Mouse (Mus musculus) forebrain, embryonic 10.5 days (tissue): Measurements from ENCODE around the gene Pik3c2b. TPM values are rescaled to one million over a fixed set of nuclear protein-coding genes. Genes with fewer than 3 reads are reported as not detected.

Source experiments
- DNase-seq: peaks from one replicate; pipeline ENCODE4 v3.0.0-alpha.2; 2017; ENCODE audit warnings: low spot score; ENCODE audit errors: extremely low spot score
- H3K27ac ChIP-seq: fragments of 300-500 bp; sonication (generic); 2 replicates; pipeline ENCODE4 v1.5.1; 2016; ENCODE audit warnings: mild to moderate bottlenecking
- H3K27me3 ChIP-seq: fragments of 300-500 bp; sonication (generic); 2 replicates; pipeline ENCODE4 v1.6.1; 2016; ENCODE audit warnings: mild to moderate bottlenecking; ENCODE audit not compliant: poor library complexity, severe bottlenecking
- H3K36me3 ChIP-seq: fragments of 300-500 bp; sonication (generic); replicated peaks from 2 replicates; pipeline ENCODE4 v1.6.1; 2016; ENCODE audit warnings: mild to moderate bottlenecking, moderate library complexity
- H3K4me1 ChIP-seq: fragments of 300-500 bp; sonication (generic); 2 replicates; pipeline ENCODE4 v1.6.1; 2016
- H3K4me3 ChIP-seq: fragments of 300-500 bp; sonication (generic); 2 replicates; pipeline ENCODE4 v1.5.1; 2016; ENCODE audit warnings: mild to moderate bottlenecking, moderate library complexity
- H3K9me3 ChIP-seq: fragments of 300-500 bp; sonication (generic); 2 replicates; pipeline ENCODE4 v1.6.1; 2016; ENCODE audit warnings: mild to moderate bottlenecking, moderate library complexity
- WGBS: fragments of 180-500 bp; shearing (Covaris S2); methylation state at CpG from one replicate; pipeline ENCODE4 v1.1.7; 2016; 5-methylcytosine and 5-hydroxymethylcytosine counted together
- polyA plus RNA-seq: library from polyadenylated mRNA; unstranded; fragments of >200 nt; fragmentation: Nextera tagmentation; extraction: Ambion mirVana; gene quantifications from 2 replicates; pipeline ENCODE4 v1.2.1, GENCODE M21; 2016

The Pik3c2b gene
- polyA plus RNA-seq, 1 experiment from 2014 or later = 13.7 TPM

DNA sequence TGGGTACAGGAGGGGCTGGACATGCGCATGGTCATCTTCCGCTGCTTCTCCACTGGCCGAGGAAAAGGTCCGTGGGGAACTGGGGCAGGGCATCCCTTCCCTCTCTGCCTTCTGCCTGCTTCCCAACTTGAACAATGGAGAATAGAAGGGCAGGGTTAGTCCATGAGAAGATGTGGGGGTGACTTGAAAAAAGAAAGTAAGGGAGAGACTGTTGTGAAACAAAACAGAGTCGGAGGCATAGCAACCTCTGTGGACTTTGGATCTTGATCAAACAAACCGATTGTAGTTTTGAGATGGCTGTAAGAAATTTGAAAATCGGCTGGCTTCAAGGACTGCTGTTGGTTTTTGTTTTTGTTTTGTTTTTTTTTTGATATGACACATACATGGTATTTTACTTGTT is 48.3 kb downstream of the Pik3c2b start:
- Histone ChIP-seq H3K27ac (no peak overlapping the region), H3K27me3 (no peaks in the 10 kb centered on the region), H3K36me3 (peaks cover 99% of the 10 kb centered on the region), H3K9me3 (no peaks in the 10 kb centered on the region), H3K4me1 (no peaks in the 10 kb centered on the region), H3K4me3 (no peak overlapping the region)
- WGBS = 95% methylated on average over 7 of the region's 7 CpGs
- DNase-seq = no peak

DNA sequence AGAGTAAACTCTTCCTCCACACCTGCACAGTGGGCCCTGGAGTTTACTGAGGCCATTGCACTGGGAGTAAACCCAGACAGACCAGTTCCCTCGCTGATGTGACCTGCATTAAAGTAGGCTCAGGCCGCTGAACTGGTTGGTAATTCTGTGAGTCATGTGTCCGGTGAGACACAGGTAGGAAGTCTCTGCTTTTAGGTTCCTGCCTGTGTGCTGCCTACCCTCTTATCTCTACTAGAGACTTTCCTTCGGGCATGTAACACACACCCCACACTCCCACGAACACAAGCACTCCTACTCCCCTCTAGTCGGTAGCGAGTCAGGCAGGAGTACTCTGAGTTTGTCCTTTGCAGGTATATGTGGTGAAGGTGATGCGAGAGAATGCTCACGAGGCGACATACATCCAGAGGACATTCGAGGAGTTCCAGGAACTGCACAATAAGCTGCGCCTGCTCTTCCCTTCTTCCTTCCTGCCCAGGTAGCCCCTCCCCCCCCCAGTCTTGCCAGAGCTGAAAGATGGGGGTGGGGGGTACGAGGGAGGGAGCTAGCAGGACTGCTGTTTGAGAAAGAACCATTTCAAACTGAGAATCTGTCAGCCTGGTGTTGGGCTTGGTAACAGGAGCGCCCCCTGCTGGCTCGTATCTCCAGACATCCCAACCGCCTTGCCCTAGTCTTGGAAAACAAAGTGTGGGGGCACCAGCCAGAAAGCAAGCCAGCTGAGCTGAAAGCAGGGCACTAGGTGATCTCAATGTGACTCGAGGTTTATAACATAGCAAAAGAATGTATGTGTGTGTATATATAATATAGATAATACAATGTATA is 55.7 kb downstream of the Pik3c2b start:
- H3K4me1 ChIP-seq = peaks cover 6% of the 10 kb centered on the region
- no peak overlapping the region for H3K4me3 ChIP-seq
- WGBS = 41% methylated on average over 17 of the region's 17 CpGs
- H3K27me3 ChIP-seq = no peaks in the 10 kb centered on the region
- no peaks in the 10 kb centered on the region for H3K9me3 ChIP-seq
- peaks cover 97% of the 10 kb centered on the region for H3K36me3 ChIP-seq
- DNase-seq = peak; percentile 76
- peak overlapping the region; percentile 17; the same call in 1 of the 2 replicates for H3K27ac ChIP-seq

DNA sequence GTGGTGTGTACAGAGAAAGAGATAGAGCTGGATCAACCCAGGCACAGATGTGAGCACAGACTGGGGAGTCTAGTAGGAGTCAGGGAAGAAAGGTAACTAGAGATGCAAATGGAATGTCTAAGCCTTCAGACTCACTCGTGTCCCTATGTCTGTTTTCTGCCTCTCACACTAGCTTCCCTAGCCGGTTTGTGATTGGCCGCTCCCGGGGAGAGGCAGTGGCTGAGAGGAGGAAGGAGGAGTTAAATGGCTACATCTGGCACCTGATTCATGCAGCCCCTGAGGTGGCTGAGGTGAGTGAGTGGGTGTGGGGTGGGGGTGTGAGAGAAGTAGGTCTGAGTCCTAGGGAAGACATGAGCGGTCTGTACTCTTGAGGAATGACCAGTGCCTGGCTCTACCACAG is 56.6 kb downstream of the Pik3c2b start:
- WGBS = 79% methylated on average over 5 of the region's 5 CpGs
- DNase-seq = no peak
- H3K27me3 ChIP-seq = no peaks in the 10 kb centered on the region
- no peak overlapping the region for H3K4me3 ChIP-seq
- H3K4me1 ChIP-seq = peaks cover 6% of the 10 kb centered on the region
- no peak overlapping the region for H3K27ac ChIP-seq
- H3K36me3 ChIP-seq = peaks cover 97% of the 10 kb centered on the region
- H3K9me3 ChIP-seq = no peaks in the 10 kb centered on the region

DNA sequence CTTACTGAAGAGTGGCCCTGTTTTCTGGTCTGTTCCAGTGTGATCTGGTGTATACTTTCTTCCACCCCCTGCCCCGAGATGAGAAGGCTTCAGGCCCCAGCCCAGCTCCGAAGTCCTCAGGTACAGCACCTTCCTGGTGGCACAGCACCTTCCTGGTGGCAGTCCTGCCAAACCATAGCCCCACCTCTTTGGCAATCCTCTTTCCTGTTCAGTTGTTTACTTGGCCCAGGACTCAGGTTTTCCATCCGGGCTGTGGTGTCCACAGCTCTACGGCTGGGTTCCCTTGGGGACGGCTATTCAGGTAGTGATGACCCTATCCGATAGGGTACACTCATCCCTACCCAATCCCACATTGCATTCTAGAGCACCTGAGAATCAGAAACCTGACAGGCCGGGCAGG is 57.8 kb downstream of the Pik3c2b start:
- peaks cover 6% of the 10 kb centered on the region for H3K4me1 ChIP-seq
- H3K4me3 ChIP-seq = no peak overlapping the region
- no peaks in the 10 kb centered on the region for H3K27me3 ChIP-seq
- peaks cover 94% of the 10 kb centered on the region for H3K36me3 ChIP-seq
- no peak for DNase-seq
- no peaks in the 10 kb centered on the region for H3K9me3 ChIP-seq
- no peak overlapping the region for H3K27ac ChIP-seq
- WGBS = 97% methylated on average over 7 of the region's 7 CpGs

DNA sequence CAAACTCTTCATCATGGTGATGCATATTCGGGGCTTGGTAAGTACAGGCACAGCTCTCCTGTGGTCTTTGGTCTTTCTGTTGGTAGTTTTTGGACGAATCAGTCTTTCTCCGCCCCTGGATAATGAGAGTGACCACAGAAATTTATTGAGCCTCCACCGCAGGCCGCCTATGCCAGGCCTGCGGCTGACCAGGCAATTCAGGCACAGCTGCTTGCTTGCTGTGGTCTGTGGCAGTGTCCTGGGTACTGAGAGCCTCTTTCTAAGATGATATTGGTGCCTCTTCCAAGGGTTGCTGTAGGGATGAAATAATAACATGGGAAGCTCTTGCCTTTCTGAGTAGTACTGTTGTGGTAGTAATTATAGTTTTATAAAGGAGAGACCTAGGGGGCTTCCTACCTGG is 58.4 kb downstream of the Pik3c2b start:
- Histone ChIP-seq H3K36me3 (peaks cover 93% of the 10 kb centered on the region), H3K4me1 (peaks cover 6% of the 10 kb centered on the region), H3K9me3 (no peaks in the 10 kb centered on the region), H3K4me3 (no peak overlapping the region), H3K27ac (no peak overlapping the region), H3K27me3 (no peaks in the 10 kb centered on the region)
- DNase-seq = no peak
- WGBS = 94% methylated on average over 6 of the region's 6 CpGs

DNA sequence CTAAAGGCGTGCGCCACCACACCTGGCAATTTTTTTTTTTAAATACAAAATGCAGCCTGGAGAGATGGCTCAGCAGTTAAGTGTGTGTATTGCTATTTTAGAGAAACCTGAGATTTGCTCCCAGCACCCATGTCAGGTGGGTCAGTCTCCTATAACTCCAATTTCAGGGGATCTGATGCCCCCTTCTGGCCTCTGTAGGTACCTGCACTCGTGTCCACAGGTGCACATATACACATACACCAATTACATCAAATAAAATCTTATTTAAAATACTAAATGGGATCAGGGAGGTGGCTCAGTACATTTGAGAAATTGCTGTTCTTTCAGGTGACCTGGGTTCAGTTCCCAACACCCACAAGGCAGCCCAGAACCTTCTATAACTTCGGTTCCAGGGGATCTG is 70.6 kb downstream of the Pik3c2b start:
- Histone ChIP-seq H3K27ac (no peak overlapping the region), H3K4me3 (no peak overlapping the region), H3K36me3 (peaks cover 18% of the 10 kb centered on the region), H3K4me1 (peaks cover 7% of the 10 kb centered on the region; the same call in 1 of the 2 replicates), H3K27me3 (no peaks in the 10 kb centered on the region), H3K9me3 (peaks cover 5% of the 10 kb centered on the region; the same call in 1 of the 2 replicates)
- no peak for DNase-seq
- WGBS = 90% methylated on average over 4 of the region's 4 CpGs

DNA sequence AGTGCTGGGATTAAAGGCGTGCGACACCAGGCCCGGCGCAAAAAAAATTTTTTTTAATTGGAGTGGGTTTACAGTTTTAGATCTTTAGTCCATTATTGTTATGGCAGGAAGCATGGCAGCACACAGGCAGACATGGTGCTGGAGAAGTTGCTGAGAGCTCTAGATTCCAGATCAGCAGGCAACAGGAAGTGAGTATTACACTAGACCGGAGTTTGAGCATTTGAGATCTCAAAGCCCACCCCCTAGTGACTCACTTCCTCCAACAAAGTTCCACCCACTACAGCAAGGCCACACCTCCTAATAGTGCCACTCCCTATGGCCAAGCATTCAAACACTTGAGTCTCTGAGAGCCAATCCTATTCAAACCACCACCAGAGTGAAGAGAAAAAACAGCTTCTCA is 72.7 kb downstream of the Pik3c2b start:
- no peak for DNase-seq
- Histone ChIP-seq H3K4me3 (no peak overlapping the region), H3K27me3 (no peaks in the 10 kb centered on the region), H3K27ac (no peak overlapping the region), H3K4me1 (peaks cover 9% of the 10 kb centered on the region; the same call in 1 of the 2 replicates), H3K9me3 (peaks cover 5% of the 10 kb centered on the region; the same call in 1 of the 2 replicates), H3K36me3 (peaks cover 12% of the 10 kb centered on the region)
- 90% methylated on average over 5 of the region's 5 CpGs for WGBS

DNA sequence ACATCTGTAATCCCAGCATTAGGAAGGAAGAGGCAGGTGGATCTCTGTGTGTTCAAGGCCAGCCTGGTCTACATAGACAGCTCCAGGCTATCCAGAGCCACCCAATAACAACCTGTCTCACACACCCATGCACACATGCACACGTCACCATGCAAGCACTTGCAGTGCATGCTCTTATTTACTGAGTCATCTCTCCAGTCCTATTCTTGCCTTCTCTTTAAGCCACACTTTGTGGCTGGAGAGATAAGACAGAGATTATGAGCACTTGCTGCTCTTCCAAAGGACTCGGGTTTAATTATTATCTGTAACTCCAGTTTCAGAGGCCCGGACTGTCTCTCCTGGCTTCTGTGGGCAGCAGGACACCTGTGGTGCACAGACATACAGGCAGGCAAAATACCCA is 73.4 kb downstream of the Pik3c2b start:
- WGBS = 90% methylated on average over 3 of the region's 3 CpGs
- peaks cover 9% of the 10 kb centered on the region; the same call in 1 of the 2 replicates for H3K4me1 ChIP-seq
- H3K27me3 ChIP-seq = no peaks in the 10 kb centered on the region
- H3K9me3 ChIP-seq = peaks cover 5% of the 10 kb centered on the region; the same call in 1 of the 2 replicates
- H3K27ac ChIP-seq = no peak overlapping the region
- H3K36me3 ChIP-seq = peaks cover 9% of the 10 kb centered on the region
- no peak overlapping the region for H3K4me3 ChIP-seq
- no peak for DNase-seq

DNA sequence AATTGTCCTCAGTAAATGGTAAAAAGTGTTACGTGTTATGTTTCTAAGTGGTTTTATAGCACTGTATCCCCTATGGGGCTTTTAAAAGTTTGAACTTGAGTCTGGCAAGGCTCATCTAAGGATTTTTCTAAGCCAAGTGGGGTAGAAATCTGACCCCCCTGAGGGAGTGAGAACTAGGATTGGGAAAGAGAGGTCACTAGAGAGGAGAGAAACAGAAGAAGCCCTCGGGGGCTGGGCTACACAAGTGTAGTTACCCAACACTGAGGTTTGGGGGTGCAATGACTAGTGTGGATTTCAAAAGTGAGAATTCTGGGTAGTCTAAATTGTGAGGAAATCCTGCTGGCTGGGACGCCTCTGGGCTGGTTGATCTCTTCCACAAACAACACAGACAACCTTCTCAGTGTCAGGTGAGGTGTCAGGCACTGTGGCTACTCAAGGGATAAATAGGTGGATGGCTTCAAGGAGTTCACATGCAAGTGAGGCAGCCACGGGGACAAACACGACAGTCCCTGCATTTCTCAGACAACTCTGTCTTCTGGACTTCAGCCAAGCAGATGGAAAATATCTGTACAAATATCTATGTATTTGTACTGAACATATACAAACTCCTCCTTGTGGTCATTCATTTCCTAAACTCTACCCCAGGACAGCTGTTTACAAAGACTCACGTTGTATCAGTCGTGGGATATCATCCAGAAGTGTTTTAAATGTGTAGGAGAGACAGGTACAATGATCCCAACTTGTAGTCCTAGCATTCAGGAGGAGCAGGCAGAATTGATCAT is 74.7 kb downstream of the Pik3c2b start:
- no peak for DNase-seq
- H3K36me3 ChIP-seq = peaks cover under 1% of the 10 kb centered on the region; the same call in 1 of the 2 replicates
- peaks cover under 1% of the 10 kb centered on the region; the same call in 1 of the 2 replicates for H3K9me3 ChIP-seq
- peaks cover 9% of the 10 kb centered on the region; the same call in 1 of the 2 replicates for H3K4me1 ChIP-seq
- no peaks in the 10 kb centered on the region for H3K27me3 ChIP-seq
- H3K27ac ChIP-seq = no peak overlapping the region
- no peak overlapping the region for H3K4me3 ChIP-seq
- 82% methylated on average over 7 of the region's 7 CpGs for WGBS

DNA sequence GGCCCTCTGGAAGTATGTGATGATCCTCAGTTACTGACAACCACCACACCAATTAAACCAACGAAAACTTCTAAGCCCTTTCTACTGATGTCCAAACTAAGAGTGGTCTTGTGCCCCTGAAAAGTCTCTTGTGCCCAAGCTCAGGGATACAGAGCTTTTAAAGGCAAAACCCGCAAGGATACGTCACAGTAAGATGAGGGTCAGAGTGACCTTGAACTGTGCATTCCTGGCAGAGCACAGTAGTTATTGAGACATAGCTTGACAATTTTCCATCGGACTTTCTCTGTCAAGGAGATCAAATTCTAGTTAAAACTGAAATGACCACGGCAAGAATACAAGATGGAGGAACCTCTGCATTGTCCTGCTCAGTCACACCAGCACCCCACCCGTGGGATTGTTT is 75.8 kb downstream of the Pik3c2b start:
- no peaks in the 10 kb centered on the region for H3K9me3 ChIP-seq
- no peaks in the 10 kb centered on the region for H3K36me3 ChIP-seq
- no peak for DNase-seq
- no peaks in the 10 kb centered on the region for H3K27me3 ChIP-seq
- WGBS = 80% methylated on average over 6 of the region's 6 CpGs
- H3K4me3 ChIP-seq = no peak overlapping the region
- peaks cover 10% of the 10 kb centered on the region for H3K4me1 ChIP-seq
- H3K27ac ChIP-seq = no peak overlapping the region

DNA sequence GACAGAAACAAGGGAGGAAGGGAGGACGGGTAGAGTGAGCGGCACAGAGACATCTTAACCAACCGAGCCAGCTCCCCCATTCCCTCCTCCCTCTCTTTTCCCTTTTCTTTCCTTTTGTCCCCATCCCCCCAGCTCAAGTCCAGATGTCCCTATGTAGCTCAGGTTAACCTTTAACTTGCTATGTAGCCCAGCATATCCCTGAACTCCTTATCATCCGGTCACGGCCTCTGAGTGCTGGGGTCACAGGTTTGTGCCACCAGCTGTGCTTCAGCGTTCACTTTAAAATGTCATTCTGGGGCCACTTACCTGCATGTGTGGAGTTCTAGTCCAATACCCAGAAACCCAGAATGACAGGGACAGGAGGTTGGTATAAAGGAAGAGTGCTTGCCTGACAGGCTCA is 78.7 kb downstream of the Pik3c2b start:
- H3K4me1 ChIP-seq = peaks cover 16% of the 10 kb centered on the region
- no peaks in the 10 kb centered on the region for H3K36me3 ChIP-seq
- H3K4me3 ChIP-seq = no peak overlapping the region
- H3K27me3 ChIP-seq = no peaks in the 10 kb centered on the region
- 90% methylated on average over 6 of the region's 6 CpGs for WGBS
- no peak for DNase-seq
- H3K9me3 ChIP-seq = no peaks in the 10 kb centered on the region
- no peak overlapping the region for H3K27ac ChIP-seq

DNA sequence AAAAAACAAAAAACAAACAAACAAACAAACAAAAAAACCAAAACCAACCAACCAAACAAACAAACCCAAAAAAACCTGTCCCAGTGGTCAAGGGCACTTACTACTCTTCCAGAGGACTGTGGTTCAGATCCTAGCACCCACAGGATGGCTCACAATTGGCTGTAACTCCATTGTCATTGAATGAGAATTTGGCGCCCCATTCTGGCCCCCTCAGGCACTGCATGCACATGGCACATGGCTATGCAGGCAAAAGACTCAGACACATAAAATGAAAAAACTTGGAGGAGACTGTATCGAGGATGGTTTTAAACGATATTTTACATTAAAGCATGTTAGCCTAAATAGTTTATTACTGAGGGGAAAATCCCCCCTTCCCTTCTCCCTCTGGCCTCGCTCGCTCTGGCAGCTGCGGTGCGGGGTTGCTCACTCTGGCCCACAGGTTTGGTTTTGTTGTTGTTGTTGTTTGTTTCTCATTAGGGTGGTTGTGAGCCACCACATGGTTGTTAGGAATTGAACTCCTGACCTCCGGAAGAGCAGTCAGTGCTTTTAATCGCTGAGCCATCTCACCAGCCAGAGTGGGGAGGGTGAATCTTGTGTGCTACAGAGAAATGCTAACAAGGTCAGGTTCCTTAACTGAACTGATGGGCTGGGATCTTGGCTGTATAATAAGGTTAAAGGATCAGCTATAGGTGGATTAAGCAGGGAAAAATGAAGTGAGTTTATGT is 80.3 kb downstream of the Pik3c2b start:
- Histone ChIP-seq H3K36me3 (no peaks in the 10 kb centered on the region), H3K4me3 (no peak overlapping the region), H3K4me1 (peaks cover 27% of the 10 kb centered on the region), H3K27me3 (no peaks in the 10 kb centered on the region), H3K9me3 (no peaks in the 10 kb centered on the region), H3K27ac (no peak overlapping the region)
- no peak for DNase-seq
- 87% methylated on average over 9 of the region's 9 CpGs for WGBS
